Mouse (Mus musculus): ENCODE results near the gene Slc22a21. TPM values are rescaled to one million over a fixed set of nuclear protein-coding genes. Genes with fewer than 3 reads are reported as not detected.

Gene Slc22a21
- total and polyA plus RNA-seq, 3 experiments, result not detected

DNA sequence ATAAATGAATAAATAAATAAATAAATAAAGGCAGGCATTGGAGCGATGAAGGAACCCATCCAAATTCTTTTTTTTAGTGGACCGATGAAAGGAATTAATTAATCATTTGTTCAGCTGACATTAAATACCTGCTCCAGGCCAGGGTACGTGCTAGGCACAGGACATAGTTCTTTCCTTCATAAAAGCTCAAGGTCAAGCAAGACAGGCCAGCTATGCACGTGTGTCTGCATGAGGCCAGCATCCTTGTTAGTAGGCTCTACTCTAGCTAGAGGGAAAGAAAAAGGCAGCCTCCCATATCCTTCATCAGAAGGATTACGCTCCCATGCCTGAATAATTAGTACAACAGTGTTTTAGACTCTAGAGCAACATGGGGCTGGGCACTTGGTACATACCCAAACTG, 32.8 kb upstream of the Slc22a21 start:
- H3K4me3 ChIP-seq (replicated peaks in 1 of 3; ENCODE audit: low read depth in 2 of 3, low read length in 2 of 3, poor library complexity in 1 of 3), result no peak overlapping the region
- H3K36me3 ChIP-seq (replicated peaks in 1 of 2; ENCODE audit: control insufficient read depth in 1 of 2, insufficient read depth in 1 of 2, low read length in 1 of 2), result no peaks in the 10 kb centered on the region
- H3K4me1 ChIP-seq (ENCODE audit: control insufficient read depth in 1 of 2, insufficient read depth in 2 of 2), result no peaks in the 10 kb centered on the region
- H3K4me2 ChIP-seq (ENCODE audit: insufficient read depth, low read depth, poor library complexity, severe bottlenecking), result no peak overlapping the region
- DNase-seq (ENCODE audit: extremely low read depth), result no peak
- no peak overlapping the region for H3K9ac ChIP-seq (ENCODE audit: insufficient read depth, low read depth)
- no peak overlapping the region for H3K27ac ChIP-seq (ENCODE audit: insufficient read depth, low read depth)
- TF ChIP-seq CHD2 (IDR thresholded peaks at IDR 0.05; ENCODE audit: low read length), result no peak
- no peak for TF ChIP-seq ZKSCAN1 (IDR thresholded peaks at IDR 0.05; ENCODE audit: borderline replicate concordance, low read depth, low read length)
- no peak for TF ChIP-seq RAD21 (IDR thresholded peaks at IDR 0.05; ENCODE audit: low read depth, low read length)
- TF ChIP-seq CHD1 (IDR thresholded peaks at IDR 0.05; ENCODE audit: low read depth, low read length), result no peak
- TF ChIP-seq SIN3A (IDR thresholded peaks at IDR 0.05; ENCODE audit: low read length), result no peak
- no peaks in the 10 kb centered on the region for H3K79me2 ChIP-seq (replicated peaks; ENCODE audit: control insufficient read depth, extremely low read depth, insufficient read depth, poor library complexity, severe bottlenecking)
- dilution Hi-C loops (cut with MboI; ENCODE audit: extremely low pct_ligation_motif_present, extremely low pct_unique_long_range_greater_than_20kb, low sequenced_read_pairs), result no loop called here
- in situ Hi-C loops (cut with MboI; ENCODE audit: low pct_ligation_motif_present, low pct_unique_long_range_greater_than_20kb, low sequenced_read_pairs), result no loop called here
- peaks cover 8% of the 10 kb centered on the region for H3K27me3 ChIP-seq (replicated peaks)
- no peaks in the 10 kb centered on the region for H3K9me3 ChIP-seq (replicated peaks; ENCODE audit: low read length)

DNA sequence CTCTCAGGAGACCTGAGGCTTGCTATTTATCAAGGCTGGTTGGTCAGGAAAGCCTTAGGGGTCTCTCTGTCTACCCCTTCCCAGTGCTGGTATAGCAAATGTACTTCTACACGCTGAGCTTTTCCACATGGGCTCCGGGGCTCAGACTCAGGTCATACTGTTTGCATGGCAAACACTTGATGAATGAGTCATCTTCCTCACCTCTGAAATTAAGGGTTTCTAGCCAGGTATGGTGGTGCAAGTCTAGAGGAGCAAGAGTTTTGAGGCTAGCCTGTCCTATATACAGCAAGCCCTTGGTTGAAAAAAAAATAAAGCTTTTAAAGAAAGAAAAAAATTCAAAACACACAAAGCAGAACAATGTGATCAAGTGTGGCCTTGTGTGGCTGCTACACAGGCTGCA, 31.1 kb upstream of the Slc22a21 start:
- dilution Hi-C loops (cut with MboI; ENCODE audit: extremely low pct_ligation_motif_present, extremely low pct_unique_long_range_greater_than_20kb, low sequenced_read_pairs) (no loop called here), in situ Hi-C loops (cut with MboI; ENCODE audit: low pct_ligation_motif_present, low pct_unique_long_range_greater_than_20kb, low sequenced_read_pairs) (no loop called here)
- TF ChIP-seq CHD1 (IDR thresholded peaks at IDR 0.05; ENCODE audit: low read depth, low read length), result no peak
- no peak for TF ChIP-seq POLR2AphosphoS2 (IDR thresholded peaks at IDR 0.05; ENCODE audit: low read depth, low read length)
- TF ChIP-seq SIN3A (IDR thresholded peaks at IDR 0.05; ENCODE audit: low read length), result no peak
- TF ChIP-seq ZNF384 (IDR thresholded peaks at IDR 0.05; ENCODE audit: low read depth, low read length), result no peak
- TF ChIP-seq RCOR1 (conservative IDR thresholded peaks at IDR 0.05; ENCODE audit: low read depth, low read length), result no peak
- TF ChIP-seq E2F4 (IDR thresholded peaks at IDR 0.05; ENCODE audit: insufficient replicate concordance, low read depth, low read length), result no peak

DNA sequence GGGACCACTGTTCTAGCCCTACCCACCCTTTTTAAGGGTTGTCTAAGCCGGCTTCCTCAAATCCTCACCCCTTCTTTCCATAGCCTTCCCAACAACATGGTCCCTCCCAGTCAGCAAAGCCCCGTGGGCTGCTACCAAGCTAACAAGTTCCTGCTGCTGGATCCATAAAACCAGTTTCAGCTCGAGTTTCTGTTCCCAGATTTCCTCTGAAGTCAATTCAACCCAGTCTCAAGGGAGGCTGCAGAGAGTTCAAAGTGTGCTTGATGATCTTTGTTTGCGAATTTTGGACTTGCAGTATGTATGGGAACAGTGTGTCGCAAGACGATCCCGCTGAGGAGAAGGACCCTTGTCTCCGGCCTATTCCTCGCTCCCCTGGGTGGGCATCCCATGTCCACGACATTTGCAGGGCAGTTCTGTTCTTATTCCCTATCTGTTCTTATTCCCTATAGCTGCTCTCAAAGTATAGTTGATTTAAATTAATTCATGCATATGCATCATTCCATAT, 28.3 kb upstream of the Slc22a21 start:
- in situ Hi-C loops (cut with MboI; ENCODE audit: low pct_ligation_motif_present, low pct_unique_long_range_greater_than_20kb, low sequenced_read_pairs), result loop anchor here (10.0 kb wide), 1 partner anchor 346 kb away; no protein-coding TSS in a partner anchor
- TF ChIP-seq IRF4 (IDR thresholded peaks at IDR 0.05; ENCODE audit: low read depth, low read length) (no peak), RCOR1 (conservative IDR thresholded peaks at IDR 0.05; ENCODE audit: low read depth, low read length) (no peak), ZMIZ1 (IDR thresholded peaks at IDR 0.05; ENCODE audit: low read depth, low read length) (no peak), ZC3H11A (IDR thresholded peaks at IDR 0.05; ENCODE audit: low read depth, low read length) (no peak), MYC (IDR thresholded peaks at IDR 0.05; ENCODE audit: low read depth, low read length) (no peak), MAZ (IDR thresholded peaks at IDR 0.05; ENCODE audit: low read depth, low read length) (no peak), GABPA (IDR thresholded peaks at IDR 0.05; ENCODE audit: insufficient replicate concordance, low read depth, low read length) (no peak), MAFK (IDR thresholded peaks at IDR 0.05; ENCODE audit: insufficient replicate concordance, low read length) (no peak), CHD1 (IDR thresholded peaks at IDR 0.05; ENCODE audit: low read depth, low read length) (no peak), UBTF (IDR thresholded peaks at IDR 0.05; ENCODE audit: low read depth, low read length) (no peak), SMC3 (IDR thresholded peaks at IDR 0.05; ENCODE audit: low read depth, low read length) (no peak), JUN (IDR thresholded peaks at IDR 0.05; ENCODE audit: insufficient read depth, low read depth, low read length) (no peak)
- H3K4me1 ChIP-seq (ENCODE audit: control insufficient read depth in 1 of 2, insufficient read depth in 2 of 2), result no peaks in the 10 kb centered on the region
- no peak overlapping the region for H3K4me2 ChIP-seq (ENCODE audit: insufficient read depth, low read depth, poor library complexity, severe bottlenecking)
- no peak overlapping the region for H3K9ac ChIP-seq (ENCODE audit: insufficient read depth, low read depth)
- no peak for DNase-seq (ENCODE audit: extremely low read depth)
- H3K36me3 ChIP-seq (replicated peaks in 1 of 2; ENCODE audit: control insufficient read depth in 1 of 2, insufficient read depth in 1 of 2, low read length in 1 of 2), result no peaks in the 10 kb centered on the region
- no peak overlapping the region for H3K27ac ChIP-seq (ENCODE audit: insufficient read depth, low read depth)
- no peaks in the 10 kb centered on the region for H3K9me3 ChIP-seq (replicated peaks; ENCODE audit: low read length)
- H3K27me3 ChIP-seq (replicated peaks), result peaks cover 6% of the 10 kb centered on the region
- H3K4me3 ChIP-seq (replicated peaks in 1 of 3; ENCODE audit: low read depth in 2 of 3, low read length in 2 of 3, poor library complexity in 1 of 3), result no peak overlapping the region
- H3K79me2 ChIP-seq (replicated peaks; ENCODE audit: control insufficient read depth, extremely low read depth, insufficient read depth, poor library complexity, severe bottlenecking), result no peaks in the 10 kb centered on the region
- dilution Hi-C loops (cut with MboI; ENCODE audit: extremely low pct_ligation_motif_present, extremely low pct_unique_long_range_greater_than_20kb, low sequenced_read_pairs), result no loop called here

More for the DNA sequence above, 31.1 kb upstream of the Slc22a21 start:
- Histone ChIP-seq H3K79me2 (replicated peaks; ENCODE audit: control insufficient read depth, extremely low read depth, insufficient read depth, poor library complexity, severe bottlenecking) (no peaks in the 10 kb centered on the region), H3K4me2 (ENCODE audit: insufficient read depth, low read depth, poor library complexity, severe bottlenecking) (no peak overlapping the region), H3K36me3 (replicated peaks in 1 of 2; ENCODE audit: control insufficient read depth in 1 of 2, insufficient read depth in 1 of 2, low read length in 1 of 2) (no peaks in the 10 kb centered on the region), H3K27me3 (replicated peaks) (peaks cover 6% of the 10 kb centered on the region), H3K4me1 (ENCODE audit: control insufficient read depth in 1 of 2, insufficient read depth in 2 of 2) (no peaks in the 10 kb centered on the region), H3K4me3 (replicated peaks in 1 of 3; ENCODE audit: low read depth in 2 of 3, low read length in 2 of 3, poor library complexity in 1 of 3) (no peak overlapping the region), H3K27ac (ENCODE audit: insufficient read depth, low read depth) (no peak overlapping the region), H3K9ac (ENCODE audit: insufficient read depth, low read depth) (no peak overlapping the region), H3K9me3 (replicated peaks; ENCODE audit: low read length) (no peaks in the 10 kb centered on the region)
- DNase-seq (ENCODE audit: extremely low read depth), result no peak
